Mouse (Mus musculus) C2C12 (cell line): Measurements from ENCODE around the gene Snrpd3. TPM values are rescaled to one million over a fixed set of nuclear protein-coding genes. Genes with fewer than 3 reads are reported as not detected.

Experiments used
- H3K27me3 ChIP-seq: one replicate; pipeline ENCODE4 v1.6.1; 2011; ENCODE audit not compliant: control insufficient read depth, insufficient read depth, insufficient read length
- H3K36me3 ChIP-seq: one replicate; pipeline ENCODE4 v1.6.1; 2011; ENCODE audit not compliant: control insufficient read depth, insufficient read depth
- H3K4me3 ChIP-seq: one replicate; pipeline ENCODE4 v1.5.1; 2011; ENCODE audit warnings: mild to moderate bottlenecking, control low read depth; ENCODE audit not compliant: poor library complexity, insufficient read depth, severe bottlenecking
- H3K79me2 ChIP-seq: one replicate; pipeline ENCODE4 v1.6.1; 2011; ENCODE audit not compliant: control insufficient read depth, insufficient read depth
- H3K79me3 ChIP-seq: one replicate; pipeline ENCODE4 v1.6.1; 2011; ENCODE audit warnings: low read depth, control low read depth
- H3ac ChIP-seq: one replicate; pipeline ENCODE3; 2011; ENCODE audit warnings: low read depth; ENCODE audit not compliant: control insufficient read depth, insufficient read length
- CEBPB ChIP-seq: IDR thresholded peaks from one replicate; pipeline ENCODE4 v1.6.1; 2011; ENCODE audit warnings: low read depth, mild to moderate bottlenecking, control low read depth, moderate library complexity
- CTCF ChIP-seq: IDR thresholded peaks from one replicate; pipeline ENCODE4 v1.5.1; 2011; ENCODE audit not compliant: control insufficient read depth, insufficient read depth, insufficient read length
- FOSL1 ChIP-seq: IDR thresholded peaks from one replicate; pipeline ENCODE4 v1.8.0; 2011; ENCODE audit warnings: mild to moderate bottlenecking, low read length; ENCODE audit not compliant: poor library complexity, insufficient read depth, severe bottlenecking
- MAX ChIP-seq: IDR thresholded peaks from one replicate; pipeline ENCODE4 v1.6.1; 2011; ENCODE audit warnings: mild to moderate bottlenecking, control low read depth
- MYOD1 ChIP-seq: IDR thresholded peaks from one replicate; pipeline ENCODE4 v1.6.1; 2011; ENCODE audit warnings: low read depth; ENCODE audit not compliant: control insufficient read depth, insufficient read length
- MYOG ChIP-seq: IDR thresholded peaks from one replicate; pipeline ENCODE4 v1.6.1; 2011; ENCODE audit not compliant: control insufficient read depth, insufficient read length; ENCODE audit errors: extremely low read depth
- USF1 ChIP-seq: IDR thresholded peaks from one replicate; pipeline ENCODE4 v1.6.1; 2011; ENCODE audit warnings: low read depth, mild to moderate bottlenecking, control low read depth, moderate library complexity
- polyA plus RNA-seq: library from polyadenylated mRNA; unstranded; fragments of >200 nt; fragmentation: generic; extraction: Trizol; gene quantifications from one replicate; pipeline ENCODE4 v1.2.1, GENCODE M21; 2012; ENCODE audit warnings: missing spikeins

Gene Snrpd3
- polyA plus RNA-seq, 1 experiment = 358 TPM

GRCm38 (mm10) chr10:75585876-75586552 lies 68.7 kb downstream of the Snrpd3 start:
- no peak overlapping the region for H3K4me3 ChIP-seq
- no peak overlapping the region for H3ac ChIP-seq
- no peaks in the 10 kb centered on the region for H3K36me3 ChIP-seq
- no peaks in the 10 kb centered on the region for H3K79me2 ChIP-seq
- H3K27me3 ChIP-seq = peaks cover 17% of the 10 kb centered on the region
- no peaks in the 10 kb centered on the region for H3K79me3 ChIP-seq
- no peak for TF ChIP-seq MYOD1
- no peak for TF ChIP-seq MYOG
- no peak for TF ChIP-seq MAX
- no peak for TF ChIP-seq FOSL1
- peak; percentile 74 for TF ChIP-seq CTCF
- no peak for TF ChIP-seq CEBPB

- Histone ChIP-seq H3ac (no peak overlapping the region), H3K79me3 (no peaks in the 10 kb centered on the region), H3K4me3 (no peak overlapping the region), H3K27me3 (peaks cover 17% of the 10 kb centered on the region), H3K79me2 (no peaks in the 10 kb centered on the region), H3K36me3 (no peaks in the 10 kb centered on the region)
- TF ChIP-seq CTCF (no peak), CEBPB (no peak), MAX (no peak), USF1 (no peak), MYOD1 (no peak), MYOG (no peak), FOSL1 (no peak)
Observed at GRCm38 (mm10) chr10:75586553-75586879, 69.2 kb downstream of the Snrpd3 start.

Other genes starting within 250 kb of the Snrpd3 start
- 0.66 TPM for gene Adora2a, start 200.7 kb upstream of the Snrpd3 start, polyA plus RNA-seq
- 0.06 TPM for gene Upb1, start 116.4 kb upstream of the Snrpd3 start, polyA plus RNA-seq
- 15.7 TPM for gene Gucd1, start 421 bp downstream of the Snrpd3 start, polyA plus RNA-seq
- gene Lrrc75b, start 42.8 kb downstream of the Snrpd3 start, polyA plus RNA-seq = 3.8 TPM
- 0.12 TPM for gene Ggt1, start 44.1 kb downstream of the Snrpd3 start, polyA plus RNA-seq
- not detected for gene Ggt5, start 71.8 kb downstream of the Snrpd3 start, polyA plus RNA-seq
- 0.04 TPM for gene Susd2, start 126.5 kb downstream of the Snrpd3 start, polyA plus RNA-seq
- 24.5 TPM for gene Cabin1, start 246.8 kb downstream of the Snrpd3 start, polyA plus RNA-seq